Mouse (Mus musculus) kidney, postnatal 14 days (tissue): ENCODE measurements around the gene Ltbp2.

Experiments used
- DNase-seq: peaks from one replicate; pipeline ENCODE4 v3.0.0; 2022; ENCODE audit warnings: mixed read lengths

The Ltbp2 gene

DNA sequence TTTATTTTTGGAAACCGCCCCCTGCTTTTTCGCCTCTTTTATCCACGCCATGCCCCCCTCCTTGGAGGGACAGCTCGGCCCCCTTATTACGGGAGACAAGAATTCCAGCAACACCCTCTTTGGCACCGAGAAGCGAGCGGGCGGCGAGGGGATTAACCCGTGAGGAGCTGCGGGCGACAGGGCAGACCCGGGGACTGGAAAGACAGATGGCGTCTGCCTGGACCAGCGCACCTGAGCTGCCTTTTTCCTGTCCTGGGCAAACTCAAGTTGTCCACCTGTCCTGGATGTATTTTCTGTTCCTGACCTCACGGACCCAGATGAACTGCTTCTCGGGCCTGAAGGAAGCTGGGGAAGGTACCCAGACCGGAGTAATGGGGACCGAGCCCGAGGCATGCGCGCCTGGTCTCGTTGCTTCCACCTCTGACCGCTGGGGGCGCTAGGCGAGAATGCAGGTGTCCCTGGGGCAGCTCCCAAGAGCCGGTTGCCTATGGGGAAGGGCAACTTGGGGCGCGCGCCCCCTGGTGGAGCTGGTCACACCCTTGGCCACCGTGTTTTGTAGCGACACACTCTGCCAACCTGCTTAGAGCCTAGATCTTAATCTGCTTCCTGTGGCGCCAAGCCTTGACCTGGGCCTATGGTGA is at the start of gene Ltbp2:
Gene Ltbp2, minus strand, starts transcription at position 52 of the 641 bp plus-strand sequence.
- peak; percentile 81 for DNase-seq

DNA sequence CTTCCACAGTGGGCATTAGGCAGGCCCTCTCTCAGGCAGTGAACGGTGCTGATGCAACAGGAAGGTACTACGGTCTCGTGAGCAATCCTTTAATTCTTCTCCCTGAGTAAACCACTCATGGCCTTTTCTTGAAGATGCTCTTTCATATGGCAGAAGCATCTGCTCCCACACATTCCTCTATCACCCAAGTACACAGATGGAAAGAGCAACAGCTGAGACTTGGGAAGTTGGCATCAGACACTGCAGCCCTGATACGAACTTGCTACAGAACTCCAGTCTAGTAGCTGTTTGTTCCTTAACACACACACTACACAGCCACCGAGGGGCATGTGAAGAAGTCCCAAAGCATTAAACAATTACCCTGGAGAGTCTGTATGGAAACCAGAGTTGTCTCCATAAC is 48.0 kb upstream of the Ltbp2 start:
- no peak for DNase-seq

DNA sequence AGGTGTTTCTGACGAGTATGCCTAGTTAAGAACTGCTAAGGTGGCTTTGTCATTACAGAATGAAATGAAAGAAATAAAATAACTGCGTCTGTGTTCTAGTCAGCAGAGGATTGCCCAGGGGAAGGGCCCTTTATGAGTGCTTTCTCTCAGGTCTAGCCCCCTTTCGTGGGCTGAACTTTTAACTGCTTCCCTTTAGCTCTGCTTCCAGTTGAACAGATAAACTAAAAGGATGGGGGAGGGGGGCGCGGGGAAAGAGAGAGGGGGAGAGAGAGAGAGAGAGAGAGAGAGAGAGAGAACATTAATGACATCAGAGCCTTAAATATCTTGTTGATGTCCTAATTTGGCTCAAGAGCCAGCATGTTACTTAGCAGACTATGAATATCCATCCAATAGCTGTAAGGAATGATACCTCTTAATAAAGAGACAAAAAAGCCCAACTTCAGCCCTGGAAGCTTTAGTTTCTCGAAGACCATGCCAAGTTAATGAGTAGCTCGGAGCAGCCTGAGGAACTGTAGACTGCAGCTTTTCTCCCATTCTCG is 45.6 kb upstream of the Ltbp2 start:
- no peak for DNase-seq

DNA sequence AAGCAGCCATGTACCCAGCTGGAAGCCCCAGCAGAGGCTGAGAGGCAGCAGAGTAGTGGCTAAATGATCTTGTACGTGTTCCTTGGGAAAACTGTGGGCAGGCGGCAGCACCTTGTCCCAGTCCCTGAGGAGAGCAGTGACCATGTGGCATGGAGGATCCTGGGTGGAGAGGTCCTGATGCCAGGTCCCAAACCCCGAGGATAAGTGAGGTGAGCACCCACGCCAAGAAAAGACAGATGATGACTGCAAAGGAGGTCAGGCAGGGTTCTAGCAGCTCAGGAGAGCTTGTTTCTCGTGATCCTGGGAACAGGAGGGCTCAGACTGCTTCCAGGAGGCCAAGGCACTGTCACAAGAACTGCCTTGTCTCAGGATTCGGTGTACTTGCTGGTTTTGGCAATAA is 42.5 kb upstream of the Ltbp2 start:
- DNase-seq = no peak

DNA sequence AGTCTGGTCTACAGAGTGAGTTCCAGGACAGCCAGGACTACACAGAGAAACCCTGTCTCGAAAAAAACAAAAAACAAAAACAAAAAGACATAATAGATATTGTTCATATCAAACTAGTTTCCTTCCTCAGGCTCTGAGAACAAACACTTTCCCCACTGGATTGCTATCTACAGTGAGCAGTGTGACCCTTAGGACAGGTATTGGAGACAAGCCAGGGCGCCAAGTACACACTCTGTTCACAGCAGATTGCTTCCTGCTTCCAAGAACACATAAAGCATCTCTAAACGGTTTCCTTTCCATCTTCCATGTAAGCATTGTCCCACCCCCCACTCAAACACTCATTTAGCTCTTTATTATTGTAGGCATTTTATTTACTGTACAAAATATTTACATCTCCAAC is 41.5 kb upstream of the Ltbp2 start:
- no peak for DNase-seq

- DNase-seq = no peak
Measured at GRCm38 (mm10) chr12:84914959-84915358, 38.6 kb upstream of the Ltbp2 start.

DNA sequence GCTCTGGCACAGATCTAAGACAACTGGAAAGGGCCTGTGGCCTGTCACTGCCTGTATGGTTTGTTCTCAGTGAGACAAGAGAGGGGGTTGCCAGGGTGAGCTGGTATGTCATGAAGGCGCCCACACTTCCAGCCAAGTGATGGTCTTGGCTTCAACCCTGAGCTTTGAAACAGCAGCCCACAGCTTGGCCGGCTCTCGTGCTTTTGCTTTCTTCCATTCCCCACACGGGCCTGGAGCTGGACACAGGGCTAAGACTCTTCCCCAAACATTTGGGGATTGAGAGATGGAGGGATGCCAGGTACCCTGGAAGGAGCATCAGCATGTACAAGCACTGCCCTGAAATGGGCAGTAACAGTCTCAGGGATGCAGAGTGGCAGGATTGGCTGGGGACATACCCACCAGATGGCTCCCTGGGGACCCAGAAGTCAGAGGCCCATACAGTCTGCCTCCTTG is 36.3 kb upstream of the Ltbp2 start:
- DNase-seq = no peak

DNA sequence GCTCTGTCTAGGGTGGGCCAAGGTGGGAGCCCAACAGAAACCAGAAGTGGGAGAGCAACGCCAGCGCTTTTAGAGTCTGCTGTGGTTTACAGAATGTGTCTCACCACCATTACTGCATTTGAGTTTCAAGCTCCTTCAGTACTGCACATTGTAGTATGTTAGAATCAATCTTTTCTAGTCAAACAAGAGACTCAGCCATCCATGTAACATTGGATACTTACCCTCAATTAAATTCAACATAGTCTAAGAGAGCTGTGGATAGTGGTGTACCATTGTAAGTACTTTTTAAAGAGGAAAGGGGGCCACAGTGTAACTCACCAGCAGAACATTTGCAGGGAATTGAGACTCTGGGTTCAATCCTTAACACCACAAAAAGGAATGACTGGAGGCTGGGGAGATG is 35.3 kb upstream of the Ltbp2 start:
- DNase-seq = no peak

- no peak for DNase-seq
Measured at GRCm38 (mm10) chr12:84910066-84910465, 33.7 kb upstream of the Ltbp2 start.

- DNase-seq = peak; percentile 7
Measured at GRCm38 (mm10) chr12:84907627-84908480, 31.5 kb upstream of the Ltbp2 start.

- DNase-seq = no peak
Measured at GRCm38 (mm10) chr12:84907024-84907626, 30.8 kb upstream of the Ltbp2 start.

DNA sequence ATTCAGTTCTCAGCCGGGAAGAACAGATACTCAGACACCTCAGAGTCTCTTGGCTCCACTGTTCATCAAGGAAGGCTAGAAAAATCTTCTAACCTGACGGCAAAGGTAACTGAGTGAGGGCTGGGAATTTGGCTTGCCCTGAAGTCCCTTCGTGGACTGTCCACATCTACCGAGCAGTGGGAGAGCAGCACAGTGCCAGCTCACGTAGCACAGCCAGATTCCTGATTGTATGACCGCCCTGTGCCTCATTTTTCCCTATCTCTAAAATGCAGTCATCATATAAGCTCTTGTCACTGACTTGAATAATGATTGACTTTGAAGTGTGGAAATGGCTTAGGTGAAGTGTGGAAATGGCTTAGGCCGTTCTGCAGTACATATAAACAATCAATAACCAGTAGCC is 28.1 kb upstream of the Ltbp2 start:
- no peak for DNase-seq

GRCm38 (mm10) chr12:84900317-84900716 is 24.0 kb upstream of the Ltbp2 start:
- DNase-seq = no peak

GRCm38 (mm10) chr12:84897322-84897721 is 21.0 kb upstream of the Ltbp2 start:
- DNase-seq = no peak

- DNase-seq = no peak
Measured at GRCm38 (mm10) chr12:84896235-84896634, 19.9 kb upstream of the Ltbp2 start.

GRCm38 (mm10) chr12:84893648-84894628 is 17.6 kb upstream of the Ltbp2 start:
- no peak for DNase-seq

- DNase-seq = peak; percentile 41
Measured at GRCm38 (mm10) chr12:84890289-84890688, 14.0 kb upstream of the Ltbp2 start.

DNA sequence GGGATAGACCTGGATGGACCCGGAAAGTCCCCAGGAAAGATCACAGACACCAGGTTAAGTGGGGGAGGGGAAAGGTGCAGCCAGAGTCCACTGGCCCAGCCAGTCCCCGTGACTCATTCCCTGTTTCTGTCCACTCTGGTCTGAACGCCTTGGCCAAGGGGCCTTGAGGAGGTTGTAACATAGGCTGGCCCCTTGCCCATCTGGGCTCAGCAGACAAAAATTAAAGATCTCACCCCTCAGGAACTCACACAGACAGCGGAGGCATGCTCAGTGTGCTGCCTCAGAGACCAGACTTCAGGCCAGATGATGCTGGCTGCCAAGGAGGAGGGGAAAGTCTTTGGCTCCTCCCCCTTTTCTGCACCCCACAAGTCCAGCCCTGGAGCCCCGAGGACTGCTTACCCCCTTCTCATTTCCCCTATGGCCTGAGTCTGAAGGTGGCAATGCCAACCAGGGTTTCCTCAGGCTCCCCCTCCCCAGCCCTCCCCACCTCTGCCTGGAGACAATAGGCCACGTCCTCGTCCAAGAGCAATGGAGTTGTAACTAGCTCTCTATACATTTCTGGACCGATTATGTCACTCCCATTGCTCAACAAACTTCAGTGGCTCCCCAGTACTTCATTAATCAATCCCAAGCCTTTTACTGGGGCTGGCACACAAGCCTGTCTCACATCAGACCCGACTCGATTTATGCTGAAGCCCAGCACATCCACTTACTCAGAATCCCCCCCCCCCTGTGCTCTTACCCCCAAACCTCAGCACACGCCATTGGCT is 9.0 kb upstream of the Ltbp2 start:
- DNase-seq = no peak

DNA sequence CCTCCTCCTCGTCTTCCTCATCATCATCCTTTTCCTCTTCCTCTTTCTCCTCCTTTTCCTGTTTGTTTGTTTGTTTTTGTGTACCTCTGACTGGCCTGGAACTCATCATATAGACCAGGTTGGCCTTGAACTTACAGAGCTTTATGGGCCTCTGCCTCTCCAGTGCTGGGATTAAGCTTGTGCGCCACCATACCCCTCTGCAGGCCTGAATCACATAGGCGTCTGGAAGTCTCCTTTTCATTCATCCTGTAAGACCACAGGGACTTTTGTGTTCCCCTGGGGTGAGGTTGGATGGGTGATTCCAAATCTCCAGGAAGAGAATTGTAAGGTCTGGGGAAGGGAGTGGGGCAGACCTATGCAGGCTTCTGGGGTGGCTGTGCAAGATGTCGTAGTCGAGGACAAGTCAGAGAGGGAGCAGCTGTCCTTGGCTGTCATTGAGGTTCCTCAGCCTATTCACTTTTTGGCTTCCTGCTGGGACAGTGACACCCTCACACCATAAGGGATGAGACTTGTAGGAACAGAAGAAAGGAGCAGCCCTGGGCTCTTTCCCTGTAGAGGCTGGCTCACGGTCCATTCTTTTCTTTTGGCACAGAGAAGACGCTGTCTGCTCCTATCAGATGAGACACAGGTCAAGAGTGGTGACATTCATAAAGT is 8.2 kb upstream of the Ltbp2 start:
- DNase-seq = no peak

- no peak for DNase-seq
Measured at GRCm38 (mm10) chr12:84882796-84883195, 6.5 kb upstream of the Ltbp2 start.

- no peak for DNase-seq
Measured at GRCm38 (mm10) chr12:84880091-84880490, 3.8 kb upstream of the Ltbp2 start.
